Mouse (Mus musculus) mouse embryonic stem cell (cell line): Measurements from ENCODE around the gene Mob3c.

ENCODE experiments used
- in situ Hi-C, 2 experiments: fragments of 300-500 bp; cut with MboI; formaldehyde crosslinking; loops; 1 replicate in 1 of 2; 3 replicates in 1 of 2; pipeline ENCODE4 v1.14.3; 2019 to 2020; ENCODE audit warnings: low sequenced_read_pairs in 2 of 2, low pct_unique_long_range_greater_than_20kb in 1 of 2, mixed read lengths in 1 of 2; ENCODE audit not compliant: unreplicated experiment in 1 of 2

Mob3c gene

DNA sequence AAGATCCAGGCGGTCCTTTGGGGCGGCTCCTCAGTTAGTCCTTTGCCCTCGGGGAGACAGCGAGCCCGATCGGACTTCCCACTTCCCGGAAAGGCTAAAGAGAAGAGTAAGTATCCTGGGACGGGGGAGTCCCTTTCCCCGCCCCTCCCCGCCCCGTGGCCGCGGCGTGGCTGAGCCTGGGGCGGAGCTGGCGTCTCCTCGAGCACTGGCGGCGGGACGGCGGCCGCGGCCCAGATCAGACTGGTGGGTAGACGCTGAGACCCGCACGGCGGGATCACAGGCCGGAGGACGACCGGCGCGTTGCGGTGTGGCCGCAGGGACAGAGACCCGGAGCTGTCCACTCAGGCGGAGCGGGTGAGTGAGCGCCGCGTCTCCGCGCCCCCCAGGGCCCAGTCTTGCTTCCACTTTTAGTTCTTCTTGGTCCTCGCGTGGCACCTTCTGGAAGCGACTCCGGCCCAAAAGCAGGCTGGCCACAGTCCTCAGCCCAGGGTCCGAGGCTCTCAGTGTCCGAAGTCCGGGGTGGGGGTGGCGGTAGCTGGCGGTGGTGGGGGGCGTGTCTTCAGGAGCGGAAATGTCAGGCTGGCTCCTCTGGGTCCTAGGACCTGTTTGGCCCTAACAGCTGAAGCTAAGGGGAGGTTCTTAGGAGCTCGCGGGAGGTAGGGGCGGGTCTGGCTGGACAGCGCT, at the start of gene Mob3c:
Gene Mob3c, plus strand, starts transcription at position 205 of the 684 bp plus-strand sequence.
- in situ Hi-C loops: no loop called here

DNA sequence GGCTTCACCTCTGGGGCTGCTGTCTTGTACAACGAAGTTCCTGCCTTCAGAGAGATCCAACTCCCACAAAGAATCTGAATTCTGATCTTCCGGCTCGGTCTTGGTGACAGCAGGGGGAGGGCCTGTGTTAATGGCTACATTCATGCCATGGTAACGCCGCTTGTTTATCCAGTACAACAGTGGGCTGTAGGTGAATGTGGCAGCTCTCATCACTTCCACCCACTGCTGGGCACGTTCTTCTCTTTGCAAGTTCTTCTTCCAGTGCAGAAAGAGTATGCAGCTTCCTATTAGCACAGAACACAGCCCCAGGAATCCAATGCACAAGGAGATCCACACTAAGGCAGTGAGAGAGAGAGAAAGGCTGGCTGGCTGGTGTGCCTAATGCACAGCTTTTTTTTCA, 47.6 kb upstream of the Mob3c start:
- in situ Hi-C loops: no loop called here

DNA sequence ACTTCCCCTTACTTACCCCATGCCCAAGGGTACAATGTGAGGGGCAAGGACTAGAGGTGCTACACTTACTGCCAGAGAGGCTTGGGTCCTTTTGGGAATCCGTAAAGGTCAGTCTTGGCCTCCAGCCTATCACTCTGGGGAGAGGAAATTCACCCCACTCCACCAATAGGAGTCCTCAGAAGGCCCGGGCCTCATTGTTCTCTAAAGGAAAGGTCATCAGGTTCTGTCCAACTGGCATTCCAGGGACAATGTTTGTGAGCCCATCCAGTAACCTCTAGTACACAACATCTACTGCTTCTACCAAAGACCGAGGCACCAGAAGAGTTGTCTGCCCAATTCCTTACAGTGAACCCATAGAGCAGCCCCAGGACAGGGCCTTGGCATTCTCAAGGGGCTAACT, 47.0 kb upstream of the Mob3c start, which contains the start of gene Tex38:
Gene Tex38, minus strand, starts transcription at position 101 of the 400 bp plus-strand sequence.
- in situ Hi-C loops: no loop called here

DNA sequence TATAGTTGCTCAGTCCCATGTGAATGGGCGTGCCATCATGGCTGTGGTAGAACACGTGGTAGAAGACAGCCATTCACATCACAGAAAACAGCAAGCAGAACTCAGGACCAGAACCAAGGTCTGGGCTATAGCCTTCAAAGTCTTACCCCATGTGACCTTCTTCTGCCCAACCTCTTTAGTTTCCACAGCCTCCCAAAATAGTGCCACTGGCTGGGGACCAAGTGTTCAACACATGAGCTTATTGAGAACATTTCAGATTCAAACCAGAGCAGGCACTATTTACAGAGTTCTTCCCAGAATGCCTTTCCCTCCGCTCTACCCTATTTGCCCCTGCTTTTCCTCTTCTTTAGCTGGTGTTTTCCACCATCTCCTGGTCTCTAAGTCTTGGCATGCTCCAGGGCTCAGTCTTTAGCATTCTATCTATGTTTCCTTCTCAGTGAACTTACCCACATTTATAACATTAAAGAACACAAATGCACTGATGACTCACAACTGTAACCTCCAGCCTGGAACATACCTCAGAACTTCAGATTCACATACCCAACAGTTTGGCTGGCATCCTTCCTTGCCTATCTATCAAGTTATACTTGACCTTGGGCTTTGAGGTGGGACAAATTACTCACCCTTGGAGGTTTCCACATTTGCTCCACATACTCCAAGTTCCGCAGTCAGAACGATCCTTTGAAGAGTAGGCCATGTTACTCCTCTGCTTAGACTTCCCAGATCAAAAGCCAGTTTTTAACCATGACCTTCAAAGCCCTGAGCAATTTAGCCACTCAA, 45.7 kb upstream of the Mob3c start:
- in situ Hi-C loops: no loop called here

DNA sequence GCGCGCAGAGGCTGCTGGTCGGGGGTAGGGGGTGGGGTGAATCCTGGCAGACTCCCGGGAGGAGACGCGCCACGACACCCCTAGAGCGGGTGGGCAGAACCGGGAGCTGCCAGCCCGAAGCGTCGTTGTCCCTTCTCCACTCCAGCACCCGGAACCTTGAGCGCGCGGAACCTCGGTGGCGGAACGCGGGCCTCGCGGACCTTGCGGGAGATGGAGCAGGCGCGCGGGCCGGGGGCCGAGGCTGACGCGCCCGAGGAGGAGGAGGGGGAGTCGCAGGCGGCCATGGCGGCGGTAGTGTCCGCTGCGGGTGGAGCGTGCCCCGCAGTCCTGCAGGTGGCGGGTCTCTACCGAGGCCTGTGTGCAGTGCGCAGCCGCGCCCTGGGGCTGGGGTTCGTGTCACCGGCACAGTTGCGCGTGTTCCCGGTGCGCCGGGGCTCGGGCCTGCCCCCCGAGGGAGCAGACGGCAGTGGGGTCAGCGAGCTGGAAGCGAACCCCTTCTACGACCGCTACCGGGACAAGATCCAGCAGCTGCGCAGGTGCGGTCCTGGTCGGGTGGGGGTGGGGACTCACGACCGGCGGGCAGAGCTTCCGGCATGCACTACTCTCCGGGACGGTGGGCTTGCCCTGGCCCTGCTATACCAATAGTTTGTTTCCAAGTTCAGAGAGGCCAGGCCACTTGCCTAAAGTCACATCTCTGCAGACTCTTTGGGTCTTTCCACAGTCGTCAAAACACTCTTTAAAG, 43.0 kb upstream of the Mob3c start, which contains the start of gene Atpaf1:
Gene Atpaf1, plus strand, starts transcription at position 44 of the 742 bp plus-strand sequence.
- in situ Hi-C loops: no loop called here

DNA sequence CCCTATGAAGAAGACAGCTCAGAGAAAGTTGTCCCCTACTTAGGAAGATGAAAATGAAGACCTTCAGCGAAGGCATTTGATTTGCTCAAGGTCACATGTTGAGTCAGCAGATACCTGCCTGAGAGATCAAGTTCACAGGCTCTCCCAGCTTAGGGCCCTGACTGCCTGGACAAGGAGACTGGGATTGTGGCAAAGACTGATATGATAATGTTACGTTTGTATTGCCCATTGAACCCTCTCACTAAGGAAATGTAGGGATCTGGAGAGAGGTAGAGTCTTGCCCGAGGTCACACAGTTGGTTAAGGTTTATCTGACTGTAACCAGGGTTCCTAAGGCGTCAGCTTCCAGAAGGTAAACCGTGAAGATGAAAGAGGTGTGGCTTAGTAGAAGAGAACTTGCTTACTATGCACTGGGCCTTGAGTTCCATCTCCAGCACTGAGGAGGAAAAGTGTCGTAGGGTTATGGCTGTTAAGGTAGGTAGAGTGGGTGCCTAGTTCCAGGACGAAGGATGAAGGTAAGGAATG, 42.3 kb upstream of the Mob3c start:
- in situ Hi-C loops: no loop called here

DNA sequence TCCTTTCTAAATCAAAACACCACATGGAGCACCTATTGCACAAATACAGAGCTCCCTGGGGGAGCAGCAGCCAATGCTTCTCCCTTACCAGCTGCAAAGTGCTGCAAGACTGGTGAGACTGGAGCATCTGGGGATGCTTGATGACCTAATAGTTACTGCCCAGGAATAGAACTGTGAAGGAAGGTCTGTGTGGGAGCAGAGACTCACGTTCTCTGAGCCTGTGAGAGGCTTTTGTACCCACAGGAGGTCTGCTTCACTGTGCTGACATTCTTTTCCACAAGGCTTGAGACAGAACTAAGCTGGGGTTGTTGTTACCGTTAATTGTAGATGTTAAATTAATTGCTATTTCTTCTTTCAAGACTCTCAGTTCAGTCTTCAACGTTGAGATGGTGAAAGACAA, 37.0 kb upstream of the Mob3c start:
- in situ Hi-C loops: no loop called here

DNA sequence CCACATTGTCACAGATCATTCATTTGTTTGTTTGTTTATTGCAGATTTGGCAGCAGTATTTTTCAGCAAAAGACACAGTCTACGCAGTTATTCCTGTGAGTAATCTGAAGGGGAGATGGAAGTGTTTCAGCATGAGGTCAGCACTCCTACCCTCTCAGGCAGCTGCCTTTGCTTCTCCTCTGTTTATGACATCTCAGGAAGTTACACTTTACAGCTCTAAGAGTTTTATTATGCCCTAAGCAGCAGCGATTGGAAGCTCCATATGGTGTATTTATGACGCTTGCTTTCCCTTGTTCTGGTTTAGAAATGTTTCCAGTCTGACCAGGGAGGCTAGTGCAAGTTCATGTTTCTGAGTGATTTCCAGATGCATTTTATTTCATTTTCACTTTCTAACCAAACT, 32.5 kb upstream of the Mob3c start:
- in situ Hi-C loops: no loop called here

DNA sequence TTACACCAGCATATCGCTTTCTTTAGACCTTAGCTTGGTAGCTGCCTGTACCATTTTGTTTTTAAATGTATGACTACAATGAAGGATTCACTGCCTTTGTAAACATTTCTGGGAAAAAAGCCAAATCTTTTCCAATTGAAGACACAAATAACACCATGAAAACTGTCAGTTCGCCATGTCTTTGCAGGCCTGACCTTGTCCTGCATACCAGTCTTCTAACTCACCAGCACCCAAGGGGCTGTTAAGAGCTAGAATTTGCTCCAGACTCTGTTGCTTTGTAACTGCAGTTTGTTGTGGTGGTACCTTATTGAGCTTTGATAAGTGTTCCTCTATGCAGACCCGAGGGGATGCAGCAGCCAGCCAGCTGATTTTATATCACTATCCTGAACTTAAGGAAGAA, 27.9 kb upstream of the Mob3c start:
- in situ Hi-C loops: no loop called here

DNA sequence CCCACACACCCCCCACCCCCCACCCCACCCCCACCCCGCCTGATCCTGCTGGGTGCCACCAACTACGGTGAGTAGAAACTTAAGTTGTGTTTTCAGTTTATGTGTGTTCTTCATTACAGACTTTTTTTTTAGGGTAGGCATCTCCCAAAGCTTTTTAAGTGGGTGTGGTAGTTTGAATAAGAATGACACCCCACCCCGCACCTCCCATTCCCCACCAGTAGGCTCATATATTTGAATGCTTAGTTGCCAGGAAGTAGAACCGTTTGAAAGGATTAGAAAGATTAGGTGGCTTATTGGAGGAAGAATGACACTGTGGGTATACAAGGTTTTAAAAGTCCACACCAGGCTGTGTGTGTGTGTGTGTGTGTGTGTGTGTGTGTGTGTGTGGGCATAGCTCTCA, 15.6 kb upstream of the Mob3c start:
- in situ Hi-C loops: no loop called here

DNA sequence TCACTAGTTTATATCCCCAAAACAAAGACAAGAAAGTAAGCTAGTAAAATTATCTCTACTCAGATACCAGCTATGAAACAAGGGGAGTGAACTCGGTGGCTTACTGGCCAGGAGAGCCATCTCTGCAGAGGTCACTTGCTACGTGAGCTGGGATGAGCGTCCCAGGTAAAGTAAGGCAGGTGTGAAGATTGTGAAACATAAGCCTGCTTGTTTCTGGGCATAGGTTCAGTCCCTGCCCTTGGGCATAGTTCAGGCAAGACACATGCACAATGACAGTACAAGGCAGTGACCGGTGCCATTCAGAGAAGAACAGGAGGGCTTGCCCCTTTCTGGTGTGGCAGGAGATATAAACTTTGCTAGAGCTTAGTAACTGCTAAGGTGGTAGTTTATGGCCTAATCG, 12.3 kb upstream of the Mob3c start:
- in situ Hi-C loops: no loop called here

DNA sequence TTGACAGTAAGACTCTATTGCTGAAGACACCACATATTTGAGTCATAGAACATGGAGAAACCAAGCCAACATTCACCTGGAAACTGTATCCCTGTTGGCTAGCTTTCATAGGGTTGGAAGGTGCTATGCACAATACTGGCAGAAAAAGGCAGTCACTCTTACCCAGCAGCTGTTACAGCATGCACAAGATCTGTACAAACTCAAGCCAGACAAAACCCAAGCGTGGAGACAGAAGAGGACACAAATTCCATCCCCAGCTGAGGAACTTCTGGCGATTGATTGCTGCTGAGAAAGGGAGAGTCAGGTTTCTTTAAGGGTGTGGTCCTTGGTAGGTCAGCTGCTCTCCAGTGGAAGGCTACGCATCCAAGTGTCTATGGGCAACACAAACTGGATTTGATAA, 7.7 kb upstream of the Mob3c start:
- in situ Hi-C loops: no loop called here

DNA sequence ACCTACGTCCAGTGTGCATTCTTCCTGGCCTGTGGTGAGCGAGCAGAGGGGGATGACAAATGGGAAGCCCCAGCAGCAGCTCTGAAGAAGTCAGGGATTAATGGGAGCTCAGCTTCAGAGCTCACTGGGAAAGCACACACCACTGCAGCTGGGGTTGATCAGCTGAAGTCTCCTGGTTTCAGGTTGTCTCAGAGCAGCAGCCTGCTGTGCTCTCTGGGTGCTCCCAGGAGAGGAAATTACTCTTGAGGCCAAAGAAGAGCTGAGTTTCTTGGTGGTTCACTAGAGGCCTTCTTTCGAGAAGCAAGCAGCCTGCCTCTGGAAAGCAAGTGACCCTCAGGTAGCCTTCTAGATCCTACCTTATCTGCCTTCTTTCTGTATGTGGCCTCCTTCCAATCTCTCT, 6.9 kb upstream of the Mob3c start:
- in situ Hi-C loops: no loop called here

DNA sequence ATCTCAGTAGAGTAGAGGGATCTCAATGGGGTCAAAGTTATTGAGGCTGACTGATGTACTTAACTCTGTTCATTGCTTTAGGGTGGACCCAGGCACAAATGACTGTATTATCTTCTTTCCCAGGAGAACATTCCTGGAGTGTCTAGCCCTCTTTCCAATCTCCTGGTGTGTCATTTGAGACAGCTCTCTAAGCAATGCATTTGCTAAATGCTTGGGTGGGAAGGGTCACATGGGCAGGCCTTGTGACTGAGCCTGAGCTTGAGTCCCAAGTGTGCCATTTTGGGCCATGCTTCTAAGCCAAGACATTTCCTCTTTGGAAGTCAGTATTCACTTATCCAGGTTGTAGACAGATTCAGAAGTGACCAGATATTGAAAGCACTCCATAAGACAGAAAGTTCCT, 6.5 kb upstream of the Mob3c start:
- in situ Hi-C loops: no loop called here

DNA sequence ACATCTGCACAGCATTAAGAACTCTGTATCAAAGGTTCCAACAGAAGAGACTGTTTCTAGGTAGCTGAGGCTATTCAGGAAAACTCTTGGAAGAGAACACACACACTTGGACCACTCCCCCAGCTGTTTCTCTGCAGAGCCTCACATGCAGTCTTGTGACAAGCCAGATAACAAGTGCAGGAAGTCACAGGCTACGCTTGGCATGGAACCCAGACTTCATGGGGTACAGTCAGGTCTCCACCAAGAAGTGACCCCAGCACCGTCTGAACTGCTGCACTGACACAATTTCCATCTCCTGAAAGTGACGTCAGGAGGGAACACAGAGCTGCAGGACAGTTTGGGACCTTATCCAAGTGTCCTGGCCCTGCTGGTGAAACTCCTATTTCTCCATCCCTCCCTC, 6.0 kb upstream of the Mob3c start:
- in situ Hi-C loops: no loop called here

DNA sequence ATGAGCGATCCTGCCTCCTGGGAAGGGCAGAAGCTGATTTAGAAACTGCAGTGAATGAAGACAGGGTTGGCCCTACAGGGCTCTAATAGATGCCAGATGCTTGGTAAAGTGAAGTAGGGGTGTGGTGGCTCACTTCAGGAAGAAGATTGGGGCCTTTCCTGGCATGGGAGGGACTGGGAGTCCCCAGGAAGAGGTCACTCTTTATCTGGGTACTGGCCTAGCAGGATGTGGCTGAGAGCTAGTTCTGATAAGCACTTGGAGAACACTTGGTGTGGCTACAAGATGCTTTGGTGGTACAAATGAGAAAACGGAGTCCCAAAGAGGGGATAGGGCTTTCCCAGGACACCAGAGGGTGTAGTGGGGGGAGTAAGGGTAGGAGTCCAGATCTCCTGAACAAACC, 3.7 kb upstream of the Mob3c start:
- in situ Hi-C loops: no loop called here

DNA sequence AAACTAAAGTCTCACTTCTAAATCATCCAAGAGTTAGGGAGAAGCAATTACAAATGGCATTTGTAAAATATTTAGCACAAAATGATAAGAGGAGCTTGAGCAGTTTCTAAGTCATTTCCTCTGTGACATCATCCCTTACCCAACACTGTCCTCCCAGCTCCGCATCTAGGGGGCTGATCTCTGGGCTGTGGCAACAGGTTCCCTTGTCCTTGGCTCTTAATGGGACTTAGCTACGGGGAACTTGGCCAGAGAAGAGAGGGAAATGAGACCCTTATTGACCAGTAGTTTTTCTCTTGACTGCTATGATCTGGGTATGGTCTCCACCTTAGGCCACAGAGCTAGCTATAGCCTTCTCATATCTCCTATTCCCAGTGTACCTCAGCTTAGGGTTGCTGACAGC, 2.6 kb upstream of the Mob3c start:
- in situ Hi-C loops: no loop called here

DNA sequence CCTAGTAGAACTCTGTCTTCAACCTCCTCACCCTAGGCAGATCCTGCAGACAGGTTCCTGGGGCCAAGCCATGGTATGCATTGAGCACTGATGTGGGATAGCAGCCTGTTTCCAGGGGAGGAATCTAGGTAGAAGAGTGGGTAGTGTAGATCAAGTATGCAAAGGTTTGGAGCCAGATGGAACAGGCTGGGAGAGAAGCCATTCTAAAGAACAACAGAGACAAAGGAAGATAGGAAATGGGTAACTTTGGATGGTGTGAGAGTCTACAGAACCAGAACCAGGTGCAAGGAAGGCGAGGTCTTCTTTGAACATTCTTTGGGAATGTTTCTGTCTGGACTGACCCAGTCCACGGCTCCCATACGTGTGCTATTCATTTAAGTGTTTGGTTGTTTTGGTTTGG, 826 bp upstream of the Mob3c start:
- in situ Hi-C loops: no loop called here

DNA sequence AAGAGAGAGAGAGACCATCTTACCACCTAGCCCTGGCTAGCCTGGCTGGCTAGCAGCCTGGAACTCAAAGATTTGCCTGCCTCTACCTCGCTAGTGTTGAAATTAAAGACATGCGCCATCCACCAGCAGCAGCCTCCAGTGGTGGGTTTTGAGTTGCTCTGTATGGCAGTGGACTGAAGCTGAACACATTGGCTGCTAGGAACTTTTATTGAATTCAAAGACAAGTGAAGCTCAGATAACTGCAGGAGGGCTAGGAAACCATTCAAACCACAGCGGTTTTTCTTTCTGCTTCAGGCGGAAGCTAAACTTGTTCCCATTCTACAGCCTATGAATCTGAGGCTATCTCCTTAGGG, 381 bp upstream of the Mob3c start:
- in situ Hi-C loops: no loop called here
